Mouse (Mus musculus) A20 (cell line): ENCODE measurements around the gene Ciapin1.
A peak's percentile ranks its signal among the peaks of the same experiment; 100 is the strongest.

Experiments
- DNase-seq: peaks from one replicate; pipeline ENCODE4 v3.0.0-alpha.2; 2011; ENCODE audit warnings: low read depth, low spot score

Gene Ciapin1

GRCm38 (mm10) chr8:94807506-94807905 is 30.7 kb downstream of the Ciapin1 start:
- DNase-seq = no peak

- DNase-seq = no peak
These were observed 32.3 kb downstream of the Ciapin1 start for GRCm38 (mm10) chr8:94805811-94806210.

- DNase-seq = no peak
These were observed 33.4 kb downstream of the Ciapin1 start for GRCm38 (mm10) chr8:94804546-94805340.

- no peak for DNase-seq
These were observed 34.6 kb downstream of the Ciapin1 start for GRCm38 (mm10) chr8:94803551-94803950.

- peak; percentile 30 for DNase-seq
These were observed 35.8 kb downstream of the Ciapin1 start for GRCm38 (mm10) chr8:94802375-94802774.

- no peak for DNase-seq
These were observed 36.7 kb downstream of the Ciapin1 start for GRCm38 (mm10) chr8:94801293-94802095.

- DNase-seq = no peak
These were observed 37.7 kb downstream of the Ciapin1 start for GRCm38 (mm10) chr8:94800278-94800968.

GRCm38 (mm10) chr8:94794782-94795181 is 43.4 kb downstream of the Ciapin1 start:
- no peak for DNase-seq

GRCm38 (mm10) chr8:94794368-94794767 is 43.8 kb downstream of the Ciapin1 start:
- DNase-seq = no peak

GRCm38 (mm10) chr8:94789256-94789955 is 48.8 kb downstream of the Ciapin1 start:
- no peak for DNase-seq

GRCm38 (mm10) chr8:94787524-94788501 is 50.3 kb downstream of the Ciapin1 start:
- no peak for DNase-seq

GRCm38 (mm10) chr8:94785995-94786595 is 52.1 kb downstream of the Ciapin1 start:
- no peak for DNase-seq

- peak; percentile 68 for DNase-seq
These were observed 52.7 kb downstream of the Ciapin1 start for GRCm38 (mm10) chr8:94785247-94785985.

- DNase-seq = peak; percentile 40
These were observed 54.3 kb downstream of the Ciapin1 start for GRCm38 (mm10) chr8:94783890-94784289.

GRCm38 (mm10) chr8:94781838-94782235 is 56.3 kb downstream of the Ciapin1 start:
- DNase-seq = no peak

GRCm38 (mm10) chr8:94781155-94781837 is 56.9 kb downstream of the Ciapin1 start:
- DNase-seq = no peak

- no peak for DNase-seq
These were observed 57.5 kb downstream of the Ciapin1 start for GRCm38 (mm10) chr8:94780491-94781154.
